Mouse (Mus musculus) embryo, embryonic 10.5 days (tissue): Measurements from ENCODE around the gene Psme1.

Source experiments
- DNase-seq: peaks from one replicate; pipeline ENCODE4 v3.0.0-alpha.2; 2015; ENCODE audit warnings: low spot score

Psme1 gene

GRCm38 (mm10) chr14:55571760-55572159, 6.2 kb upstream of the Psme1 start:
- DNase-seq = no peak

- DNase-seq = no peak
These were observed 2.6 kb upstream of the Psme1 start, which contains the start of gene Fitm1 for GRCm38 (mm10) chr14:55575302-55575701. Gene Fitm1, plus strand, starts transcription at chr14:55575617.

GRCm38 (mm10) chr14:55575711-55576110, 2.2 kb upstream of the Psme1 start:
- no peak for DNase-seq

GRCm38 (mm10) chr14:55576376-55576775, 1.5 kb upstream of the Psme1 start:
- no peak for DNase-seq

- DNase-seq = peak; percentile 12
These were observed 846 bp downstream of the Psme1 start for GRCm38 (mm10) chr14:55578668-55579269.

GRCm38 (mm10) chr14:55579511-55580496, 1.9 kb downstream of the Psme1 start:
- DNase-seq = no peak

GRCm38 (mm10) chr14:55580731-55581130, 2.8 kb downstream of the Psme1 start:
- no peak for DNase-seq

- no peak for DNase-seq
These were observed 4.2 kb downstream of the Psme1 start for GRCm38 (mm10) chr14:55581981-55582681.

GRCm38 (mm10) chr14:55584303-55584701, 6.4 kb downstream of the Psme1 start:
- no peak for DNase-seq

GRCm38 (mm10) chr14:55584702-55585565, 7.0 kb downstream of the Psme1 start, which contains the start of gene Emc9:
Gene Emc9, minus strand, starts transcription at chr14:55585302.
- peak; percentile 80 for DNase-seq

- no peak for DNase-seq
These were observed 7.6 kb downstream of the Psme1 start for GRCm38 (mm10) chr14:55585566-55585960.

- no peak for DNase-seq
These were observed 8.2 kb downstream of the Psme1 start for GRCm38 (mm10) chr14:55586149-55586548.

- DNase-seq = no peak
These were observed 11.3 kb downstream of the Psme1 start for GRCm38 (mm10) chr14:55589271-55589670.

GRCm38 (mm10) chr14:55589771-55590448, 12.0 kb downstream of the Psme1 start:
- no peak for DNase-seq

GRCm38 (mm10) chr14:55590748-55591330, 12.9 kb downstream of the Psme1 start, which contains the start of gene Psme2:
Gene Psme2, minus strand, starts transcription at chr14:55591113.
- DNase-seq = peak; percentile 98

- DNase-seq = peak; percentile 97
These were observed 13.5 kb downstream of the Psme1 start, which contains the start of gene Rnf31 for GRCm38 (mm10) chr14:55591331-55591891. Gene Rnf31, plus strand, starts transcription at chr14:55591708.

GRCm38 (mm10) chr14:55592226-55592625, 14.3 kb downstream of the Psme1 start:
- DNase-seq = no peak

GRCm38 (mm10) chr14:55596036-55596690, 18.2 kb downstream of the Psme1 start:
- no peak for DNase-seq
